Mouse (Mus musculus) hindbrain, postnatal 0 days (tissue): ENCODE data around the gene Ttk. TPM values are rescaled to one million over a fixed set of nuclear protein-coding genes. Genes with fewer than 3 reads are reported as not detected.

Experiments used
- ATAC-seq: fragments of 200-750 bp; cut with Nextera tagmentation; 2 replicates; pipeline ENCODE4 v1.8.0; 2017; ENCODE audit warnings: mild to moderate bottlenecking, moderate TSS enrichment, moderate library complexity
- DNase-seq: peaks from one replicate; pipeline ENCODE4 v3.0.0-alpha.2; 2015; ENCODE audit warnings: low spot score
- H3K27ac ChIP-seq: fragments of 300-500 bp; sonication (generic); 2 replicates; pipeline ENCODE4 v1.5.1; 2014; ENCODE audit warnings: mild to moderate bottlenecking
- H3K27me3 ChIP-seq: fragments of 300-500 bp; sonication (generic); 2 replicates; pipeline ENCODE4 v1.6.1; 2014; ENCODE audit warnings: low read length, mixed read lengths; ENCODE audit not compliant: insufficient read depth
- H3K36me3 ChIP-seq: fragments of 300-500 bp; sonication (generic); 2 replicates; pipeline ENCODE4 v1.6.1; 2014; ENCODE audit warnings: low read length, mixed read lengths; ENCODE audit not compliant: insufficient read depth
- H3K4me1 ChIP-seq: fragments of 300-500 bp; sonication (generic); 2 replicates; pipeline ENCODE4 v1.6.1; 2014; ENCODE audit warnings: antibody characterized with exemption, low read length, mixed read lengths; ENCODE audit not compliant: insufficient read depth
- H3K4me2 ChIP-seq: fragments of 300-500 bp; sonication (generic); 2 replicates; pipeline ENCODE4 v1.6.1; 2014; ENCODE audit warnings: low read depth, mild to moderate bottlenecking, low read length, moderate library complexity, mixed read lengths
- H3K4me3 ChIP-seq: fragments of 300-500 bp; sonication (generic); 2 replicates; pipeline ENCODE4 v1.5.1; 2014; ENCODE audit warnings: low read length
- H3K9ac ChIP-seq: fragments of 300-500 bp; sonication (generic); replicated peaks from 2 replicates; pipeline ENCODE4 v1.6.1; 2014; ENCODE audit warnings: mild to moderate bottlenecking, low read length, moderate library complexity, mixed read lengths
- H3K9me3 ChIP-seq: fragments of 300-500 bp; sonication (generic); 2 replicates; pipeline ENCODE4 v1.6.1; 2016; ENCODE audit warnings: low read length, mixed read lengths
- CTCF ChIP-seq: IDR thresholded peaks from 2 replicates; pipeline ENCODE4 v1.5.1; 2016; ENCODE audit warnings: antibody characterized with exemption, control low read depth, low read depth
- WGBS: fragments of 180-500 bp; shearing (Covaris S2); extraction: QIAGEN DNeasy Blood & Tissue Kit; methylation state at CpG from one replicate; pipeline ENCODE4 v1.1.7; 2014; 5-methylcytosine and 5-hydroxymethylcytosine counted together
- polyA plus RNA-seq: library from polyadenylated mRNA; unstranded; fragments of >200 nt; fragmentation: Nextera tagmentation; extraction: Ambion mirVana; gene quantifications from 2 replicates; pipeline ENCODE4 v1.2.1, GENCODE M21; 2015
- total RNA-seq: library from RNA; depleted of rRNA; stranded (reverse); fragments of >200 nt; gene quantifications from 2 replicates; pipeline ENCODE4 v1.2.3, GENCODE M21; 2014; rRNA removed

Ttk gene
- total and polyA plus RNA-seq, 2 experiments from 2014 or later, result 3.0 to 4.3 TPM

DNA sequence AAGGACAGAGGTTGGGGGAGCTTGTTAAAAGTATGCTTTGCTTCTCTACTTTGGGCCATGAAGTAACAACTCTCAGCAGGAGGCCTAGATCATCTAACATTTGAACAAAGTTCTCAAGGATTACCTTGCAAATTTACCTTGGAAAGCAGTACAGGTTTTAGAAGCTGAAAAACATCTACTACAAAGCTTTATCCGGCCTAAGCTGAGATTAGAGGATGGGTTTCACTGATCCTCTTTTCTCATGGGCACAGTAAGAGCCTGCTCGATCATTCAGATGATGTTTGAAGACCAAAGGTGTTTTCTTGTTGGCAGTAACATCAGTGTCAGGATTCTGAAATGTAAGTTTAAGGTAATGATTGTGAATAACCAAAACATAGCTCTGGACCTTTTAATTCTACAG lies 76.4 kb downstream of the Ttk start:
- H3K27me3 ChIP-seq, result no peaks in the 10 kb centered on the region
- no peak for ATAC-seq
- H3K4me1 ChIP-seq, result no peaks in the 10 kb centered on the region
- no peak overlapping the region for H3K9ac ChIP-seq
- no peak overlapping the region for H3K4me3 ChIP-seq
- no peaks in the 10 kb centered on the region for H3K36me3 ChIP-seq
- no peak for TF ChIP-seq CTCF
- no peak for DNase-seq
- H3K4me2 ChIP-seq, result no peak overlapping the region
- 84% methylated on average over 2 of the region's 2 CpGs for WGBS
- H3K9me3 ChIP-seq, result no peaks in the 10 kb centered on the region
- no peak overlapping the region for H3K27ac ChIP-seq

Other genes with a start within 250 kb of the Ttk start
- 79.7 and 82.5 TPM in 2 replicates for gene Elovl4, start 28.4 kb upstream of the Ttk start, total RNA-seq
- gene Elovl4, start 28.4 kb upstream of the Ttk start, polyA plus RNA-seq, result 145 and 152 TPM in 2 replicates
- 22.1 and 23.4 TPM in 2 replicates for gene Bckdhb, start 90.5 kb downstream of the Ttk start, total RNA-seq
- gene Bckdhb, start 90.5 kb downstream of the Ttk start, polyA plus RNA-seq, result 40.3 and 42.5 TPM in 2 replicates